Mouse (Mus musculus): Measurements from ENCODE around the gene Tada2a. TPM values are rescaled to one million over a fixed set of nuclear protein-coding genes. Genes with fewer than 3 reads are reported as not detected.

The Tada2a gene
- total RNA-seq, 4 experiments from 2014 or later = 37.7 to 41.7 (median 38.8) TPM

DNA sequence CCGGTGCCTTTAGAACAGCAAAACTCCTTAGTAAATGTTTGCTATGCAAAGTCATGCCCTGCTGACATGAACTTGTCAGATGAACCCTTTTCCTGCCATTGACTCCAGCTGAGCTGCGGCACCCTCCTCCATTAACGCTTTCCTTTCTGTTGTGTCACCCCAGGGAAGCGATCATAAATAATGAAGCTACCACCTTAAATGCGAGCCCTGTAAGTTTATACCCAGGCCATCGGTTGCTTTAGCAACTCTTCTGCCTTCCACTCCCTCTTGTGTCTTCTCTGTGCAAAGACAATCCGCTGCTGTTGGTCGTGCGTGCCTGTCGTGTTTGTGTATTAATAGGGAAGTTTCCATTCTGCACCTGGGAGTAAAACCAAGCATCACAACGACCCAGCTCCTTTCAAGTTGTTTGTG, 63.3 kb downstream of the Tada2a start:
- DNase-seq (ENCODE audit: low spot score in 2 of 2) = peak in 1 of 2 experiments; percentile 32

DNA sequence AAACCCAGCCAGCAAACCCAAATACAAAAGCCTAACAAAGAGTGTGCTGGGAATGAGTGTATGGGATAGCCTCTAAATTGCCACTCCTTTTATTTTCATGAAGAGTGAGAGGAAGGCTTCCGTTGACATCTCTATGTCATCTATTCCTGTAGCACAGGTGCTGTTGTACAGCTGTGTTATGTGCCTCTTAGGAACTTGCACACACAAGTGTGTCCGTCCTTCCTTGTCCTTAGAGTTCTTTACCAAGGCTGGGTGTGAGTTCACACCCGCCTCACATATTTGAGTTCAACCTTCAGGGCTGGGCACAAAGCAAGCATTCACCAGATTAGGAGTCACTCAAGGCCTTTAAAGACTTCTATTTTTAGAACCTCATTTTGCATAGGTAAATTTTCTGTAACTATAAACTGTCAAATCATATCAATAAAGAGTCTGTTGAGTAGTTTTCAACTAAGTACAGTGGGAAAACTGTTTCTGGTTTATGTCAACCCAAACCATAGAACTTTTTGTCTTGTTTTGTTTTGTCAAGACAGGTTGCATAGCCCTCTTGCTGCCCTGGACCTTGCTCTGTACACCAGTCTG, 65.7 kb downstream of the Tada2a start:
- no peak for DNase-seq (ENCODE audit: low spot score in 2 of 2)

DNA sequence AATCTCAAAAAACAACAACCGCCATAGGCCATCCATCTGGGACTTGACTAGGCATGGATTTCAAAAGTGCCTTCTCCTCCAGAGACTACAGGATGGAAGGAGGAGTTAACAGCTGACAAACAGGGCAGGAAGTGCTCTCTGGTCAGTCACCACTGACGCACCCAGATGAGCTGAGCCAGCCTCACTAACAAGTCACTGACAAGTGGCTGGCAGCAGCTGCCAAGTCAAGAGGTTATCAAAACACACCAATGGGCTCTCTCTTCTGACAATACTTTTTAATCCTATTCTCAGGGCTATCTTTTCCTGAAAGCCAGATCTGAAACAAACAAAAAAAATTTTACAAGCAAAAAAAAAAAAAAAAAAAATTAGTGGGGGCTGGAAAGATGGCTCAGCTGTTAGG, 66.6 kb downstream of the Tada2a start:
- DNase-seq (ENCODE audit: low spot score in 2 of 2) = no peak

DNA sequence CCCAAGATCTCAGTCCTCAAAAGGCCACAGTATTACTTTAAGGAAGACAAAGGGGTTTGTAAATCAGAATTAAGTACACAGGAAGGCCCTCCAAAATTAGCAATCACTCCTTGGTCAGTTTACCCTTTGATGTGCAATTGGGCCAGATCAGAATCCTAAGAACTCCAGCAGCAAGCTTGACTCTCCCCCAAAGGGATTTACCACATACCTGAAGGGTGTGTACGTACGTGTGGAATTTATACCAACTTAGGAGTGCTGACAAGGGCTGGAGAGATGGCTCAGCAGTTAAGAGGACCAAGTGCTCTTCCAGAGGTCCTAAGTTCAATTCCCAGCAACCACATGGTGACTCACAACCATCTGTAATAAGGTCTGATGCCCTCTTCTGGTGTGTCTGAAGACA, 67.5 kb downstream of the Tada2a start:
- no peak for DNase-seq (ENCODE audit: low spot score in 2 of 2)

DNA sequence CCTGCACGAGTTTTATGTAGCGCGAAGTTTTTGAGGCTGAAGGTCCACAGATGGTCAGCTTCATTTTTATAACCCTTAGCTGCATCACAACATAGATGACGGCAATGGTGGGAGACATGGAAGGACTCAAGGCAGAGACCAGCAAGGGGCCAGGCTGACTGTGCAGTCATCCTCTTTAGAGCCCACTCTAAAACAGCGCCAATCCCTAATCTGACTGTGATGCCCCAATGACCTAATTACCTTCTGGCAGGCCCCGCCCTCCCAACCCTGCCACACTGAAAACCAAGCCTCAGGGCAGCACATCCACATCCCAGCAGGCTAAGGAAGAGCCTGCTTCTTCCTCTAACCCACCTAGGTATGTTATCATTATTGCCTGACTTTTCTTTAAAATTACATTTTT, 68.8 kb downstream of the Tada2a start:
- DNase-seq (ENCODE audit: low spot score in 2 of 2) = no peak

DNA sequence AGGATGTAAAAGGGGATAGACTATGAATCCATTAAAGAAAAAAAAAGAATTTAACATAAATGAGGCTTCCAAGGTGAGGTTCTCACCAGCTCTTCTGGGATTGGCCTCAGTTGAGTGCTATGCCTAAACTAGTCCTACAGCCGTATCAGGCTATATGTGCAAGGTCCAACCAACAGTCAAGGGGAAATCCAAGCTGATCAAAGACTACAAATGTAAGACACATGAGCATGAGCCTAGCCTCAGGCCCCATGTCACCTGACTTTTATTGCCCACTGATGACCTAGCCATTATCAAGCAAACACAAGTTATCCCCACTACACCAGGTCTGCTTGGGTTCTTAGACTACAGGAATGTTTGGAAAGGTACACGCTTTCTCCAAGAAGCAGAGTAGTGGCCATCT, 69.6 kb downstream of the Tada2a start:
- DNase-seq (ENCODE audit: low spot score in 2 of 2) = no peak

DNA sequence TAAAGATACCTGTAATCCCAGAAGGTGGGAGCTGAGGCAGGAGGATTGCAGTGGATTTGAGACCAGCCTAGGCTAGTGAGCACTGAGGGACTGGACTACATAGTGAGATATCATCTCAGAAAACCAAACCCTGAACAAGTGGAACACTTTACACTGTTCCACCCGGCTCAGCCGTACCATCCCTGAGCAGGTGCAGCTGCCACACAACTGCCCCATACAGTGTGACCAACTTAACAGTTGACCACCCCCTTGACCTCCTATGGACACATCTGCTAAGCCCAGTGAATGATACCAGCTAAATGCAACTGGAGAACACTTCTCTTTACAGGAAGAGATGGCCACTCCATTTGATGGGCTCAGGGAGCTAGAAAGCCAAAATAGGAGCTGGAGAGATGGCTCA, 72.0 kb downstream of the Tada2a start:
- no peak for DNase-seq (ENCODE audit: low spot score in 2 of 2)

DNA sequence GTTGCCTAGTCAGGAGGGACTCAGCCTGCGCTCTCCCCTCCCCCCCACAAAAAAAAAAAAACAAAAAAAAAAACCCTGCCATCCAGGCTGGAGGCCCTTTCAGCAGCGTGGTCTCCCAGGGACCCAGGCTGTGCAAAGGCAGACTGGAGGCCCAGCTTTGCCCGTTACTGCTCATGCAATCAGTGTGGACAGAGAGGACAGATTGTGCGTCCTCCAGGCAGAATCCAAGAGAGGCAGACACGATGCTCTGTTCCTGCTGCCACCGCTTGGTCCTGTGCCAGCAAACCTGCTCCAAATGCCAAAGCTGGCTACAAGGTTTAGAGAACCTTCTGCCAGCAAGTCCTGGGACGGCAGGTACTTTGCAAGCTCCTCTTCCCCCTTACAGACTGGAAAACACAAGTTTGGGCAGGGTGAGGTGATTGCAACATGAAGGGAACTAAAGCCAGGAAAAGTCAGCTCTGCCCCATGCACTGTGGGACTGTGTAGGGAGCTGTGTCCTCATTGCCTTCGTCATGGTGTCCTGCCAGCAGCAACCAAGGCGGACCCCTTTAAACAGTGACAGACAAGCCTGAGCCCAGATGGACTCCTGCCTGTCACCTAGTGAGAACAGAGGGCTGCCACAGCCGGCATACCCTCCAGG, 75.8 kb downstream of the Tada2a start:
- no peak for DNase-seq (ENCODE audit: low spot score in 2 of 2)

DNA sequence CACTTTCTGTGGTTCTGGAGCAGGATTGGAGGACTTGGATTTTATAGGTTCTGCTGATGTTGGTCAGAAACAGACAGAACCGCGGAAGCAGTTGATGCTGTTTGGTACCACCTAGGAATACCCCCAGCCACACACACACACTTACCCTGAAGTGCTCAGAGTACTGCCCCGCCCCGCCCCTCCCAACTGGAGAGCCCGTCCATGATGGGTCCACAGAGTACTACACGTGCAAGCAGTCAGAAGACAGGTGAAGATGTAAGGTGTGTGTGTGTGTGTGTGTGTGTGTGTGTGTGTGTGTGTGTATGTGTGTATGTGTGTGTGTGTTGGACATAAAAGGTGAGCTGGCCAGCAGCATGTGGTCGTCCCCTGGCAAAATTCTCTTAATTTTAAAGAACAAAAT, 76.3 kb downstream of the Tada2a start:
- no peak for DNase-seq (ENCODE audit: low spot score in 2 of 2)

DNA sequence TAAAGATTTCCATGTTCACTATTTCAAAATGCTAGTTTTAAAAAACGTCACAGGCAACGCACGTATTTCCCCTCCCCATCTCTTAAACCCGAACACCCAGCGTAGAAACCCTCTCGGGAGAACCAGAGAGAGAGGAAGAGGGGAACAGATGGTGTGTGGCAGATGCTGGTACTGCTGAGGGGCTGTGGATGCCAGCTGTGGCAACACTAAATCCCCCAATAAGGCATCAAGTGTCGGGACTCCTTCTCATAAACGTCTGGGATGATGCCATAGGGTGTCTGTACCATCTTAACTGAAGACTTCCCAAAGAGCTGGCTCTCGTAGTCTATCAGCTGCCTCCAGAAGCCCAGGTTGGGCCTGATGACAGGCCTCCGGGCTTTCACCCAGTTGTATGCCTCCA, 81.0 kb downstream of the Tada2a start:
- DNase-seq (ENCODE audit: low spot score in 2 of 2) = peak in 1 of 2 experiments; percentile 39

DNA sequence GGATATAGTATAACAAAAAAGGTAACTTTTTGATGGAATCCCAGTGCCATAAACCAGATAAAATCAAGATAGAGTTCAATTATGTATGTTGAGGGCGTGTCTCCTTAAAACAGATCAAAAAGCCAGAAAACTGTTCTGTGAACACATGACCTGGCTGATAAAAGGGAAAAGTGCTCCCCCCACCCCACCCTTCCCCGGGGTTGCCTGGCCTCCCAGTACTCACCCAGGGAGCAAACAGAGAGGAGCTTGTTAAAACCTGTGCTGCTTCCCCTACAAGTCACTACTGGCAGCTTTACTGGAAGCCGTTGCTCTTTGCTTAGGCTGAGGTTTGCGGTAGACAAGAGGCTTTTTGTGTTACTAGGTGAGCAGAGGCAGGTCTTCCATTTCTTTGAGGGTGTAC, 82.1 kb downstream of the Tada2a start:
- no peak for DNase-seq (ENCODE audit: low spot score in 2 of 2)

DNA sequence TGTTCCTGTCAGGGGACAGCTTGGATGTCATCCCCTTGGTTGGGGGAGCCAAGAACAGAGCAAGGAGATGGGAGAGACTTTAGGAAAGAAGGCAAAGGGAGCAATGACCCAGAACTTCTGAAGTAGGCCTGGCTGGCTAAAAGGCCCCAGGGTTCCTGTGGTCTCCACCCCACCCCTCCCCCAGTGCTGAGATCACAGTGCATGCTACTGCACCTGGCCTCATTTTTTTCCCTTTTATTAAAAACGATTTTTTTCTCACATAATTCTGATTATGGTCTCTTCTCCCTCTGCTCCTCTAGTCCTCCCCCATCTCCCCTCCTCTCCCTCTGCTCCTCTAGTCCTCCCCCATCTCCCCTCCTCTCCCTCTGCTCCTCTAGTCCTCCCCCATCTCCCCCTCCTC, 84.4 kb downstream of the Tada2a start:
- DNase-seq (ENCODE audit: low spot score in 2 of 2) = no peak

DNA sequence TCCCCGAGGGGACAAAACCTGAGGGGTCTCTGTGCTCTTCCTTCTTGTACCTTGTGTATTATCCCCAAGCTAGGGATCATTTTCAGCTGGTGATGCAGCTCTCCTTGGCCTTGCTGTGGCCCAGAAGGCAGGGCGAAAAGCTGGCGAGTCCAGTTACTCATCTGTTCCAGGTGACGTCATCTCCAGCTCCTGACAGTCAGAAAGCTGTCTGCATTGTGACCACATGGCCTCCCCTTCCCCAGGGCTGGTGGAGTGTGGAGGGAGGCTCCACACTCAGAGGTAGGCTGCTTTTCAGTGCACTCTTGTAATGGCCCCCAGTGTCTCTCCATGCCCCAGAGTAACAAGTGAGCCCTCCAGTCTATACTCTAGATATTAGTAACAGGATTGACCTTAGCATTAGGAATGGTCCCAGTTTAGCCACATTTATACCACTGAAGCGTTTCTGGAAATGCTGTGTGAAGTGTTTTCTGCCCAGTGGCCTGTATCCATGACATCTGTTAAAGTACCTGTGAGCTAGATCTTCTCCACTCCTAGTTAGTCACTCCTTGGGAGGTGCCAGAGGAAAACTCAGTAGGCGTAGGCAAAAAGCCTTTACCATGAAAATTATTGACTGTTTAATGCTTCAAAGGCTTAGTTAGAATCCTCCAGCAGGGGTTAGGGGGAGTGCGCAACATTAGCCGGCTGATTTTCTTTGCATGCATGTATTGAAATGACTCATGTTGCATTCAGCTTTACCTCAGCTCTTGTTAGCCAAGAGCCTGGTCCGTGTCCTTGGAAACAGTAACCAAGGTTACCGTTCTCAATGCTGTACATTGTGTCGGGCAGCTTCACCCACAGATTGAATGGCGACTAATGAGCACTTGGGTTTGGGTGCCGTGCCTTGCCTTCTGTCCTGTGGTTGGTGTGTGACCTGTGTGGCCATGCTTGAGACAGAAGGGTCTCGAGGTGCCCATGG, 86.3 kb downstream of the Tada2a start:
- DNase-seq (ENCODE audit: low spot score in 2 of 2) = peak in 1 of 2 experiments; percentile 80

DNA sequence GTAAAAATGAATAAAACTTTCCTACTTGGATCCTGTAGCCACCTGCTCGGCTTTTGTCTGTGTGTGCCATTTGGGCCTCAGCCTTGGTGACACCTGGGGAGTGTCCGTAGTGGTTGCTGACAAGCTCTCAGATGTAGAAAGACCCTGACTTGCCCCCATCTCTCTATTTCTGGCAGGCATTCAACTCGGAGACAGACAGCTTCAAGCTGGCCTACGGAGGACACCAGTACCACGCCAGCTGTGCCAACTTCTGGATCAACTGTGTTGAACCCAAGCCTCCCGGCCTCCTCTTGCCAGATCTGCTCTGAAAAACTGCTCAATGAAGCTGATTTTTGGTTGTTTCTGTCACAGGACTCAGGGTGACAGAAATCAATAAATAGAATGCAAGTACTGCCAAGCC, 88.8 kb downstream of the Tada2a start:
- no peak for DNase-seq (ENCODE audit: low spot score in 2 of 2)

DNA sequence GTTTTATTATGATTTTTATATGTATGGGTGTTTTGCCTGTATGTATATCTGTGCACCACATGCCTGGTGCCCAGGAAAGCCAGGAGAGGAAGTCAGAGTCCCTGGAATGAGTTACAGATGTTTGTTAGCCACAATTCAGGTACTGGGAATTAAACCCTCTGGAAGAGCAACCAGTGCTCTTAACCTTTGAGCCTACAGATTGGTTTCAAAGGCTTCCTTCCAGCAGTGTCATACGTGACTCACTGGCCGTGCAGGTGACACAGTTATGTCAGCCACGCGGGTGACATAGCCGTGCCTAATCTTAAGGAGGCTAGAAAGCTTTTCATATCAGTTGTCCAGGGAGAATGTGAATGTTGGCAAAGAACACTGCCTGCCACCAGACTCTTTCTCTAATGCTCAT, 95.7 kb downstream of the Tada2a start:
- no peak for DNase-seq (ENCODE audit: low spot score in 2 of 2)

DNA sequence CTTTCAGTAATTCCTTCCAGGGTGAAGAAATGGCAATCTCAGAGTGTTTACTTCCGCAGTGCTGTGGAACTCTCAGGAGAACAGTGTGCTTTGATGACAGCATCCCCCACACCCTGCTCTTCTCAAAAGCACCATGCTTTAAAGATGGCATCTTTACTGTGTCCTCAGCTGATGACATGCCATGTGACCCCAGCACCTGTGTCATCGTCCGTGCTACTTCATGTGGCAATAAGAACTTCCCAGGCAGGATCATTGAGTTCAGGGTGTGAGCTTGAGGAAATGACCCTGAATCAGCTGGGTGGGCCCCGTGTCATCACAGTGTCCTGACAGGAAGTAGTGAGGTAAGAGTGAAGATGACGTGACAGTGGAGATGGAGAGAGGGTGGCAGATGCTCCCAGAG, 96.8 kb downstream of the Tada2a start:
- no peak for DNase-seq (ENCODE audit: low spot score in 2 of 2)

DNA sequence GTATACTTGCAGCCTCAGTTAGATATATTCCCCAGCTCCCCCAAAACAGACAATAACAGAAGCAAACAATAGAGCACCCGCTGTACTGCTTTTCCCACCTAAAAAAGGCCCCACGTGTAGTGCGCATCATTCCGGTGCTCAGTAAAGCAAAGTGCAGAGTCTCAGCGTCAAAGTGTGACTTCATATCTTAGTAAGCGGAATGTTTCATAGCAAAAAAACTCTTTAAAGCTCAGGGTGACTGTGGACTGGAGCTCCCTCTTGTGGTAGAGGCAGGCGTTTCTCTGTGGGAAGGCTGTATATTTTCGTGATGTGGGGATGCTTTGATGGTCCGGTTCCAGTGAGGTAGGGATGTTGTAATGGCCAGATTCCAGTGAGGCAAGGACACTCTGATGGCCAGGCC, 97.4 kb downstream of the Tada2a start:
- DNase-seq (ENCODE audit: low spot score in 2 of 2) = peak in 1 of 2 experiments; percentile 45

Other genes starting within 250 kb of the Tada2a start
- gene Ddx52, start 187.5 kb downstream of the Tada2a start, total RNA-seq (2022) = 10 to 100 TPM; 13.7 to 19.2 (median 15.6) TPM
- gene Synrg, start 165.2 kb downstream of the Tada2a start, total RNA-seq (2022) = 10 to 100 TPM; 60.6 to 72.7 (median 67.4) TPM
- 10 to 100 TPM; 54.0 to 59.0 (median 55.3) TPM for gene Dusp14, start 60.3 kb downstream of the Tada2a start, total RNA-seq (2022)
- gene Acaca, start 72 bp upstream of the Tada2a start, total RNA-seq (2022) = 10 to 100 TPM; 80.3 to 96.1 (median 90.3) TPM
- gene Gm11437, start 37.9 kb upstream of the Tada2a start, total RNA-seq (2022) = not detected

Measured in left cerebral cortex, adult 8-10 months (tissue).